ENCODE assay signal across 9 mouse cellular contexts in the genomic region with DNA sequence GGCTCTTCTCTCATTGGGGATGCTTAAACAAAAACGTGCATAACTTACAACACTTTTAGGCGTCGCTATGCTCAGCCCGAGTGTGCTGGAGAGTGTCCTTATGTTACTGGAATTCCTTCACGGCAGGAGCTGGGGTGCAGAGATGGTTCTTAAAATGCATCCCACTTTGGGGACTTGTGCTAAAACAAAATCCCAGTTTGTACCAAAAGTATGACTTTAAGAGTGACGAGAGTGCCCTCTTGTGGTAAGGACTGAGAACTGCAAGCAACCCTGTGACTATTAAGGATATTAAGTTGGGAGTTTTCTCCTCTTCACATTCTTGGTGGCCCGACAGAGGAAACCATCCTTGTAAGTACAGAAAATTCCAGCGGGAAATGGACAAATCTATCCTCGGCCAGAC.
DNase-seq lines count a peak whose midpoint lies in the region; ATAC-seq and TF ChIP-seq lines count a peak whose summit lies in the region.
"Had no signal": no experiment of that assay in that cellular context is flagged by ENCODE, and none has a peak within 500 bp of the region (broad histone marks: within the 10 kb centered on the region; RNA-seq: fewer than 3 reads in every experiment).

No protein-coding gene starts in this region.

- no peaks in the 10 kb centered on the region for H3K36me3 ChIP-seq in neural tube, embryonic 15.5 days
- H3K36me3 ChIP-seq in embryonic facial prominence, embryonic 14.5 days (ENCODE audit: control insufficient read depth, insufficient read depth, low read length): no peaks in the 10 kb centered on the region
- H3K36me3 ChIP-seq: neural tube, embryonic 12.5 days had no signal

- no peak overlapping the region; the same call in 1 of the 2 replicates for H3K4me2 ChIP-seq in neural tube, embryonic 15.5 days
- H3K4me2 ChIP-seq in embryonic facial prominence, embryonic 14.5 days (ENCODE audit: low read depth, low read length): no peak overlapping the region
- H3K4me2 ChIP-seq: neural tube, embryonic 12.5 days had no signal

- peak; percentile 31; the same call in 1 of the 2 replicates for TF ChIP-seq CTCF in bone marrow, adult 2 months (IDR thresholded peaks at IDR 0.05; ENCODE audit: control insufficient read depth, insufficient read depth, low read length)

- H3K9ac ChIP-seq in neural tube, embryonic 15.5 days (replicated peaks): no peak overlapping the region
- H3K9ac ChIP-seq in embryonic facial prominence, embryonic 14.5 days (ENCODE audit: low read depth, low read length): no peak overlapping the region
- H3K9ac ChIP-seq: neural tube, embryonic 12.5 days had no signal

- peak; percentile 74 for DNase-seq in neural tube, embryonic 10.5 days (ENCODE audit: extremely low spot score, low spot score)
- DNase-seq in embryonic facial prominence, embryonic 14.5 days (ENCODE audit: low spot score): peak; percentile 82
- peak; percentile 69 for DNase-seq in induced T-regulatory cell, adult 2 months (ENCODE audit: low read depth)
- DNase-seq in left cerebral cortex, postnatal 25 days (ENCODE audit: low spot score in 2 of 2): peak; percentile 76 to 87
- peak; percentile 33 for DNase-seq in retina, adult 2 months (ENCODE audit: low read depth, low spot score)
- DNase-seq in urinary bladder, postnatal 36 days (ENCODE audit: low spot score in 2 of 2): peak; percentile 18 to 38

- no peak; the same call in 1 of the 2 replicates for ATAC-seq in neural tube, embryonic 15.5 days (ENCODE audit: low FRiP score)
- no peak for ATAC-seq in embryonic facial prominence, embryonic 14.5 days (ENCODE audit: low read depth)

- H3K4me3 ChIP-seq in neural tube, embryonic 15.5 days (replicated peaks): no peak overlapping the region
- H3K4me3 ChIP-seq in bone marrow, adult 2 months (replicated peaks; ENCODE audit: control insufficient read depth, low read depth, low read length): no peak overlapping the region
- H3K4me3 ChIP-seq in embryonic facial prominence, embryonic 14.5 days (ENCODE audit: low read depth, low read length): no peak overlapping the region
- H3K4me3 ChIP-seq: neural tube, embryonic 12.5 days had no signal

- TF ChIP-seq POLR2A in bone marrow, adult 2 months (IDR thresholded peaks at IDR 0.05; ENCODE audit: borderline replicate concordance, control insufficient read depth, low read depth, low read length): no peak

- H3K27ac ChIP-seq in neural tube, embryonic 15.5 days (replicated peaks): no peak overlapping the region
- no peak overlapping the region for H3K27ac ChIP-seq in bone marrow, adult 2 months (ENCODE audit: control insufficient read depth, insufficient read depth, low read depth, low read length, poor library complexity)
- H3K27ac ChIP-seq in embryonic facial prominence, embryonic 14.5 days (replicated peaks; ENCODE audit: low read depth, low read length): no peak overlapping the region
- H3K27ac ChIP-seq: neural tube, embryonic 12.5 days had no signal

- peaks cover 28% of the 10 kb centered on the region for H3K4me1 ChIP-seq in neural tube, embryonic 15.5 days
- H3K4me1 ChIP-seq in bone marrow, adult 2 months (ENCODE audit: control insufficient read depth, insufficient read depth, low read length): no peaks in the 10 kb centered on the region
- peaks cover 7% of the 10 kb centered on the region; the same call in 1 of the 2 replicates for H3K4me1 ChIP-seq in embryonic facial prominence, embryonic 14.5 days (ENCODE audit: control insufficient read depth, insufficient read depth, low read length)

- intact Hi-C loops in left cerebral cortex, postnatal 25 days (cut with DNase I): loop anchor here (2.0 to 10.0 kb wide), 4 partner anchors 83 to 872 kb away; no protein-coding TSS in a partner anchor

- no peaks in the 10 kb centered on the region for H3K9me3 ChIP-seq in neural tube, embryonic 15.5 days (replicated peaks)
- H3K9me3 ChIP-seq in embryonic facial prominence, embryonic 14.5 days (ENCODE audit: control insufficient read depth, low read length): no peaks in the 10 kb centered on the region
- H3K9me3 ChIP-seq: neural tube, embryonic 12.5 days had no signal

- 22% methylated on average over 9 of the region's 9 CpGs for WGBS in neural tube, embryonic 15.5 days
- WGBS in bone marrow, adult 2 months: 42% methylated on average over 9 of the region's 9 CpGs
- WGBS in embryonic facial prominence, embryonic 14.5 days: 18% methylated on average over 9 of the region's 9 CpGs

- no peaks in the 10 kb centered on the region for H3K27me3 ChIP-seq in neural tube, embryonic 15.5 days (replicated peaks)
- H3K27me3 ChIP-seq in embryonic facial prominence, embryonic 14.5 days (replicated peaks; ENCODE audit: control insufficient read depth, insufficient read depth, low read length): no peaks in the 10 kb centered on the region
- H3K27me3 ChIP-seq: neural tube, embryonic 12.5 days had no signal

Comparison
In these comparisons a context has a peak if more than half of its experiments do, and no peak if none do; other contexts are left out.
1. DNase-seq: peak in every context shown above with its lines; median percentile 82 in embryonic facial prominence, embryonic 14.5 days; 82 in left cerebral cortex, postnatal 25 days; 74 in neural tube, embryonic 10.5 days; 69 in induced T-regulatory cell, adult 2 months; 33 in retina, adult 2 months; 28 in urinary bladder, postnatal 36 days.